Mouse (Mus musculus) spleen, adult 18-20 months (tissue): ENCODE data around the gene Ybey.

ENCODE experiments used
- DNase-seq, 2 experiments: peaks; one replicate each; pipeline ENCODE4 v3.0.0; 2022; ENCODE audit warnings: mixed read lengths in 2 of 2

The Ybey gene

GRCm38 (mm10) chr10:76468203-76469162 is at the start of gene Ybey, which contains the start of gene Mcm3ap:
TSS of gene Ybey (minus strand) at chr10:76469114.
TSS of gene Mcm3ap (plus strand) at chr10:76468927.
- peak; percentile 68 to 80 for DNase-seq

- DNase-seq = peak; percentile 52 to 81
Observed at GRCm38 (mm10) chr10:76512965-76513583, 44.2 kb upstream of the Ybey start.

- no peak for DNase-seq
Observed at GRCm38 (mm10) chr10:76505865-76506264, 37.0 kb upstream of the Ybey start.

- no peak for DNase-seq
Observed at GRCm38 (mm10) chr10:76504271-76504943, 35.5 kb upstream of the Ybey start.

- DNase-seq = no peak
Observed at GRCm38 (mm10) chr10:76497522-76497921, 28.6 kb upstream of the Ybey start.

GRCm38 (mm10) chr10:76496366-76496765 is 27.5 kb upstream of the Ybey start:
- no peak for DNase-seq

- DNase-seq = no peak
Observed at GRCm38 (mm10) chr10:76495501-76495900, 26.6 kb upstream of the Ybey start.

- DNase-seq = no peak
Observed at GRCm38 (mm10) chr10:76493527-76493926, 24.6 kb upstream of the Ybey start.

- DNase-seq = no peak
Observed at GRCm38 (mm10) chr10:76489205-76489604, 20.3 kb upstream of the Ybey start.

GRCm38 (mm10) chr10:76488265-76488664 is 19.4 kb upstream of the Ybey start:
- DNase-seq = no peak

GRCm38 (mm10) chr10:76486302-76486701 is 17.4 kb upstream of the Ybey start:
- DNase-seq = no peak

- no peak for DNase-seq
Observed at GRCm38 (mm10) chr10:76481480-76481879, 12.6 kb upstream of the Ybey start.

- no peak for DNase-seq
Observed at GRCm38 (mm10) chr10:76480851-76481250, 11.9 kb upstream of the Ybey start.

GRCm38 (mm10) chr10:76473759-76474158 is 4.8 kb upstream of the Ybey start:
- no peak for DNase-seq

- no peak for DNase-seq
Observed at GRCm38 (mm10) chr10:76462721-76463120, 6.2 kb downstream of the Ybey start.

- DNase-seq = no peak
Observed at GRCm38 (mm10) chr10:76462312-76462711, 6.6 kb downstream of the Ybey start.

GRCm38 (mm10) chr10:76461255-76461654 is 7.7 kb downstream of the Ybey start:
- DNase-seq = no peak

- peak in 1 of 2 experiments; percentile 45 for DNase-seq
Observed at GRCm38 (mm10) chr10:76455289-76455688, 13.6 kb downstream of the Ybey start.

- no peak for DNase-seq
Observed at GRCm38 (mm10) chr10:76448851-76449250, 20.1 kb downstream of the Ybey start, which contains the start of gene 2610028H24Rik. TSS of gene 2610028H24Rik (plus strand) at chr10:76449081.

GRCm38 (mm10) chr10:76447406-76448229 is 21.3 kb downstream of the Ybey start:
- DNase-seq = no peak

GRCm38 (mm10) chr10:76445996-76446681 is 22.8 kb downstream of the Ybey start:
- DNase-seq = no peak
